Mouse (Mus musculus) cerebellum, postnatal 36 days (tissue): ENCODE data around the gene Cab39.
"Not testable (repeated sequence)": the region's sequence is repeated elsewhere in the genome, so short reads cannot be mapped to it uniquely, and the experiment has no call there.

Experiments
- DNase-seq, 2 experiments: peaks; one replicate each; pipeline ENCODE4 v3.0.0; 2021 to 2022; ENCODE audit warnings: mixed read lengths in 2 of 2

Gene Cab39

DNA sequence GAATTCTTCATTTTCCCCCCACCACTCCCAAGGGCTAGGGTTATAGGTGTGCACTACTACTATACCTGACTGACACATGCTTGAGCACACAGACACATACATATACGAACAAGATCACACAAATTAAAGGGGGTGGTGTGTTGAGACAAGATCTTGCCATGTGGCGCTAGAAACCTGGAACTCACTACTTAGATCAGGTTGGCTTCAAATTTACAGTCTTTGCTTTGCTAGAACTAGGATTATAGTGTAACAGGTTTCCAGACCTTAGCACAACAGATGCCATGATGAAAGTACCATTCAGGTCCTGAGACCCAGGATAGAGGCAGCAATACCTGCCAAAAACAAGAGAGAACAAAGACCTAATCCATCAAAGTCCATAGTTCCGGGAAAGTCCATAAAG, 1.8 kb upstream of the Cab39 start:
- DNase-seq = no peak

DNA sequence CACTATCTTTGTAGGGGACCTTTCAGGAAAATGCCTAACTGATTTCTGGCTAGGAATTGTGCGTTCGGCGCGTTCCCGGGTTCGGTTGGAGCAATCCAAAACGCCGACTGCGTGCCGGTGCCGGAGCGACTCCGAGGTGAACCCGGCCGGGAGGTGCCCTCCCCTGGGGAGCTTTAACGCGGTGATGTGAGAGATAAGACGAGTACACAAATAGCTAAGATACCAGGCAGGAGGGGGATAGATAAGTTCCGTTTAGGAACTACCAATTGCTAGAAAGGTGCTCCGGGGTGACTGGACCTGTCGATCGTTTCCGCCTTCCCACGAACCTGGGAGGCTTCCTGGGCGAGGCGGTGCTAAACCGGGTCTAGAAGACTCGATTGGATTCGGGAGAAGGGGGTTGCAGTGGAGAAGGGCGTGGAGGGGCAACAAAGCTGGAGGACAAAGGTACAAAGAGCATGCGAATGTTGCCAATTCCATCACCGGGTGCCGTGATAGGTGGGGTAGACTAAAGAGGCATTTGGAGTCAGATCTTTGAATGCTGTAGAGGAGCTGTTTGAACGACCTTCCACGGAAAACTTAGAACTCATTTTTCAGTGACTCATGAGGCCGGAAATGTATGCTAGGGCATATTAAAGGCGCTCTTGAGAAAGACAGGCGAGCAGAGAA, 998 bp downstream of the Cab39 start:
- DNase-seq = peak in 1 of 2 experiments; percentile 12

DNA sequence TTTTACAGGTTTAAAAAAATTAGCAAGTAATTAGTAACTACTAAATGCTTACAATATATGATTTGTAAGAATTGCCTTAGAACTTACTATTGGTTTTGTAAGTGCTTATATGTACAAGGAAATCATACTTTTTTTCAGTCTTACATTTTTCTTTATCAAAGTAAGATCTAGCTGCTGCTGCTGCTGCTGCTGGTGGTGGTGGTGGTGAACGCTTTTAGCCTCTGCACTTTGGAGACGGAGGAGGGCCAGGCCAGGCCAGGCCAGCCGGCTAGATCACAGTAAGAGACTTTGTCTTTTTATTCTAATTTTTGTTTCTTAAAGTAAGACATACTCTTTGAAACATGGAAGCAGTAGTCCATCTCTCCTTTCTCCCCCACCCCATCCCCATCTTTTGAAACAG, 2.0 kb downstream of the Cab39 start:
- no peak for DNase-seq

DNA sequence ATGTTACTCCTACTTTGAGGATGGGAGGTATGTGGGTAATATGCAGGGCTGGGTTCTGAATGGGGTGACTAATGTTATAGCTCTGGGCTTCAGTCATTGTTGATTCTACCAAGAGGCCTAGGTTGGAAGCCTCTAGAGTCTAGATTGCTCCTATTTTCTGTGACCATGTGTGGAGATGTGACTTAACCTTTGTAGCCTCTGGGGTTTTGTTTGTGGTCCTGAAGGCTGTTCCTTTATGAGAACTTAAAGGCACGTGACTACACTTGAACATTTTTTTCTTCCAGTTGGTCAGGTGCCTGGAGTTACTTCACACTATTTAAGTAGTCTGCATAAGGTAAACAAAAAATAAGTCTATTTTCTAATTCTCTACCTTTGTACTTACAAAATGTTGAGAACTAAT, 6.5 kb downstream of the Cab39 start:
- DNase-seq = no peak

DNA sequence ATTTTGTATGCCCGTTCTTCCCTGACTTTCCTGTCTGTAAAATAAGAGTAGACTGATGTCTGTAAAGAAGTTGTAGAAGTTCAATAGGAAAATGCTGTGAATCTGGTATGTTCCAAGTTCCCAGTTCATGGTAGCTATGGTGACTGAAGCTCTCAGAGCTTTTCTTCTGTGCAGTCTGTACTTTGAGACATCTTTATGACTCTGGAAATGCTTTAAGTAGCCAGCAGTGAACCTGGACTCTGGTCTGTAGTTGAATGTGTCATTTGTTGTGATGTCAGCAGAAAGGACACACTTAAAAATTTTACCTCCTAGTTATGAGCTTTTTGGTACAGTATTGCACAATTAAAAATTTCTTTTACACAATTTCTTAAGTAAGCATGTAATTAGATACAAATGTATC, 9.3 kb downstream of the Cab39 start:
- DNase-seq = no peak

DNA sequence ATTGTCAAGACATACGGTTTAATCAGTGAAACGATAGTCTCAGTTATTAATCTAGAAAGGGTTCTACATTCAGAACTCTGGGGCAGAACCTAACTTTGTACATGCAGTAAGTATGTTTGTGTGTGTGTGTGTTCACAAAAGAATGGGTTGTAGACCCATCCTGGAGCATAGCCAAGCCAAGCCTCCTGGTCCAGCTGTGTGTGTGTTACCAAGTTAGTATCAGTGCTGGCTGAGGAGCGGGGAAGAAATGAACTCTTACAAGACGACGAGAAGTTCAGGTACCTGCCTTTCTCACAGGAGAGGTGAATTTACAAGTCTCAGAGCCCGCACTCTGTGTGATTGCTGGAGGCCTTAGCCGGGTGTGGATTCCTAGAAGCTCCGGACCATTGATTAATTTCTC, 11.3 kb downstream of the Cab39 start:
- DNase-seq = no peak

DNA sequence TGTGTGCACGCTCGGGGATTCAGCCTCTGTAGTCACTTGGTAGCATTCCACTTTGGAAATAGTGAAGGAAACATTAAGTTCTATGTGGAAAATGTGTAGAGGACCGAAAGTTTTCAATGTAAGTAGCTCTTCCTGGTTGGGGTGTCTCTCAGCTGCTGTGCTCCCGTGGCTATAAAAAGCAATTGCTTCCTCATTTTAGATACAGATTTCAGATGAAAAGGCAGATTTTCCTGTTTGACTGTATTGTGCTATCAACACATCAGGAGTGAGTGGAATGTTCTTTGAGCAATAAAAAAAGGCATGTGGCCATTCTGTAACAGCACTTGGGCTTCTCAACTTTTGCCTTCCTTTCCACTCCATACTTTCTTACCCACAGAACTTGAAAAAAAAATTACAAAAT, 16.0 kb downstream of the Cab39 start:
- DNase-seq = no peak

DNA sequence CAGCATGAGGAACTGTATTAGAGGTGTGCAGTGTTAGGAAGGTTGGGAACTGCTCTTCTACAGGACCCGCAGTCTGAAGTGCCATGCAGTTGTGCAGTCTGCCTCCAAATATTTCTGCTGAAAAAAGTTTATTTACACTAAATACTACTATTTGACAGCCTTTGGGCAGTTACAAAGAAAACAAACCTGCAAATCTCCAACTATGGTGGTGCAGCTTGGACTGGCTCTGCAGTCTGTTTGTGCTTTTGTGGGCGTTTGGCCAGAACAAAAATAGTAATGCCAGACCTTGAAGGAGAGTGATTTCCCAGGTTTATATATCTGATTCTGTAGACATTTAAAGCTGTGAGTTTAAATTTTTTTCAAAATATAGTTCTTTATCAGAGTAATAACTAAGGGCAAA, 17.1 kb downstream of the Cab39 start:
- DNase-seq = peak; percentile 31 to 51

DNA sequence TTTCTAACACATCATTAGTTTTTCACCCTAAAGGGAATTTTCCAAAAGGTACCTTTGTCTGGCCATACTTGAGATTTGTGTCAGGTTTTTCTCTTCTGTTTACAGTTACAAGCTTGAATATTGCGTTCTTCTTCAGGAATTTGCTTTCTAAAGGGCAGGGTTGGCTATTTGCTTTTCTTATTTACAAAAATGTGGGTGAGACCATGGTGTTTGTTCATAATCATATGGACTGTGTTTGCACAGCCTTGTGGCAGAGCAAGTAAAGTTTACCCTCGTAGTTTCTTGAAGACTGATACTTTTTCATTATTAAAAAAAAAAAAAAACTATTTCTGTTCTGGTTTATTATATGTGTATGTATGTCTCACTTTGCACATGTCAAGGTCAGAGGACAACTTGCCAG, 17.5 kb downstream of the Cab39 start:
- DNase-seq = no peak

DNA sequence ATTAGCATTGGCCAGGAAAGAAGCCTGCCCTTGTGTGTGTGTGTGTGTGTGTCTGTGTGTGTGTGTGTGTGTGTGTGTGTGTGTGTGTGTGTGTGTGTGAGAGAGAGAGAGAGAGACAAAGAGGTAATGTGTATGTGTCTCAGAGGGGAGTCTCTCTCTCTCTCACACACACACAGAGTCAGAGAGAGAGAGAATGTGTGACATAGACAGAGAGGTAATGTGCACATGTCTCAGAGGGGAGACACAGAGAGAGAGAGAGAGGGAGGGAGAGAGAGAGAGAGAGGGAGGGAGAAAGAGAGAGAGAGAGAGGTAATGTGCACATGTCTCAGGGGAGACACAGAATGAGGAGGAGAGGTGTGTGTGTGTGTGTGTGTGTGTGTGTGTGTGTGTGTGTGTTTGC, 21.0 kb downstream of the Cab39 start:
- not testable (repeated sequence) for DNase-seq

DNA sequence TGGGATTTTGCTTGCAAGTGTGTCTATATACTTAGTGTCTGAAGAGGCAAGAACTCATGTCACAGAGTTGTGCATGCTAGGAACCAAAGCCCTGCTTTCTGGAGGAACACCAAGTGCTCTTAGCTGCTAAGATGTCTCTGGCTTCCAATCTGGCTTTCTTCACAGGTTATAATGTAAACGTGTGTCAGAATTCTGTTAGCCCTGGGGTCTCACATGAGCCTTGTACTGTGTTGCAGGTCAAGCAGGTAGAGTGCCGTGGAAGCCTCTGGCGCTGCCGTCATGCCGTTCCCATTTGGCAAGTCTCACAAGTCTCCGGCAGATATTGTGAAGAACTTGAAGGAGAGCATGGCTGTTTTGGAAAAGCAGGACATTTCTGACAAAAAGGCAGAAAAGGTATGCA, 24.9 kb downstream of the Cab39 start:
- no peak for DNase-seq

DNA sequence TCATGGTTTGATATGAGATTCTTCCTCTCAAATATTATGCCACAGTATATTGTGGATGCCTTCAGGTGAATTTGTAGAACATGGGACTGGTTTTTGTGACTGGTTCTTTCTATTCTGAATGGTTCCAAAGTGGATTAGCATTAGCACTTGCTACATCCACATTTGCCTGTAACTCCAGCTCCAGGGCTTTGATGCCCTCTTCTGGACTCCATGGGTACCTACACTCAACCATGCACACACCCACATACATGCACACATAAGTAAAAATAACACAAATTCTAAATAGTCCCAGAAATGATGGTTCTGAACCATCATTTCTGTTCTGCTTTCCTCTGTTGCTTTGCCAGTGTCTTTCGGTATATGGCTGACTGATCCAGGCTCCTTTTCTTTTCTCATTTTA, 26.5 kb downstream of the Cab39 start:
- no peak for DNase-seq

DNA sequence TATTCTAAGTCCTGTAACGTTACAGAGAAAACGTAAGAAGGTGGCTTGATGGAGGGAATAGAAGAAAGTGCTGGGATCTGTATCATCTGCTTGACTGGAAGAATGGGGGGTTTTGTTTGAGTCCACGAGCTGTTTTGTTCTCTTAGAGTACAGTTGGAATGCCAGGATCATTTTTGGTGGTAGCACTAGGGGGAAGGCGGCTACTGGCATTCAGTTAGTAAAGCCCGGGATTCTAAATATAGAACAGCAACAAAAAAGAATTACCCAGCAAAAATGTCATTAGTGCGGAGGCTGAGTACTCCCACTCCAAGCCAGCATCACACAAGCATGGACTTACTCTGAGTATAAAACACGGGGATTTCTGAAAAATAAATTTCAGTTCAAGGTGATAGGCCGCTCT, 29.0 kb downstream of the Cab39 start:
- no peak for DNase-seq

DNA sequence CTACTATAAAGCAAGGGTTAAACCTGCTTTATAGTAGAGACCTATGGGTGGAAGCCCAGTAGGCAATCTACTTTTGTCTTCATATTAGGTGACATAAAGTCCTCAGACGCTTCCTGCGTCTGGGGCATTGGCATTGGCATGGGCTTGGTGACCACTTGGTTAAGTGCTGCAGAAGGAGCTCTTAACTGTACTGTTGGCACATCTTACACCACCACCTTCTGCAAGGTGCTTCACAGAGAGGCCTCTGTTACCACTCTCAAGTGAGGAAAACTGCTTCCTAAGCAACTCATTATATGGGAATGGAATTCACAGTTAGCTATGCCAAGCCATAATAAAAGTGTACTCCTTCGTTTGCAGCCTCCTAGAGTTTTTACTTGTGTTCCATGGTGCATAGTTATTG, 31.7 kb downstream of the Cab39 start:
- no peak for DNase-seq

DNA sequence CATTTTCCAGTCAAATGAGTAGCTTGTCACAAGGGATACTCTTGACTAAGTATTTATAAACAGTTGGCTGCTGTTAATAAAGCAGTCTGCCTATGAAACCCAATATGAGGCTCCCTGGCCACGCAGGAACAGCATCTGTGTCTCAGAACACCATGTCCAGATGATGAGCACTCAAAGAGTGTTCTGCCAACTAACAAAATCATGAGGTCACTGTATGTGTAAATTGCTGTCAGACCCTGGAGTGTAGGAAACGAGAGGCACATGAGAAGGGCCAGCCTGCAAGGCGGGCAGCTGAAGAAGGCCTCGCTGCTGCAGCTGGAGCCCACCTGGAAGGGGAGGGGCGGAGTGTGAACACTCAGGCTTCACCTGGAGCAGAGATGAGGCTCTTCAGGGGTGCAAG, 33.9 kb downstream of the Cab39 start:
- DNase-seq = no peak

DNA sequence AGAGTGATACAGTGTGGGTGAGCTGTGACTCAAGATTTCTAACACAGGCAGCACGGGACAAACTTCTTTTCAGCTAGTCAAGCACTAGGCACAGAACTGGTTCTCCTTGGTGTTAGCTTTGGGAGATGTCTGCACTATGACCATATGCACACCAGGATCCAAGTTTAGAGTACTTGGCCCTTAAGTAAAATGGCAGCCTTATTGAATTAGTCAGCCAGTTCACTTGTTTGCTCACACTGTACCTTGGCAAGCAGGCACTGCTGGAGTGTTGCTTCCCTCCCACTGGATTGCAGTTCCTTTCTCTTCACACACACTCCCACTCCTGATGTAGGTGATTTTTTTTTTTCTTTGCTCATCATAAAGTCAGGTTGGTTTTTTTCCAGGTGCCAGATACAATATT, 35.8 kb downstream of the Cab39 start:
- DNase-seq = no peak

DNA sequence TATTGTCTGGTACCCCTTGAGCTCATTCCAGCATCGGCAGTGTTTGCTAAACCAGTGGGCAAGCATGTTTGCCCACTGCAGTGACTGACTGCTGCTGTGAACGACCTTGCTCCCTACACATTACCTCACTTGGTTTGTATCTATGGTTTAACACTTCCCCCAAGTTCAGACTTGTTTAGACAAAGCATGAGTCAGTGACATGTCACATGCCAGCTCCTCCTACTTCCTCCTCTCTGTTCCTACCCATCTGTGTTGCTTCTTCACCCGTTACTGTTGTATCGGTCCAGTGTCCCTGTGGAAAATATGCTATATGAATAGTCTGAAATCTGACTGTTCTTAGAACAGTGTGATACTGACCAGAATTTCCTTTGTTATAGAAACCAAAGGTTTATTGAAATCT, 44.8 kb downstream of the Cab39 start:
- no peak for DNase-seq

DNA sequence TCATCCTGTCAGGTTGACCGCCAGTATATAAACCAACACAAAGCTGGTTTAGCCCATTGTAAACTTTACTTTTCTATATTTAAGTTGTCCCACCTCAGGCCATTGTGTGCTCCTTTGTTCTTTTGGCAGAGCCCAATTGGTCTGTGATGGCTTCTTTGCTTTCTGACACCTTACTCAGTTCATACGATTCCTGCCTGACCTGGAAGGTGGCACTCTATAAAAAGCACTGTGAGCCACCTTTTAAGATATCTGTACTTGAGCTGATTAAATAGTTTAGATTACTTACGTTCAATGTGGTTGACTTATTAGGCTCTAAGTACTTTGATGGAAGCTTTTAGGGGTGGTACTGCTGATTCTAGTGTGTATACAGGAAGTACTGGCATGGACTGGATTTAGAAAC, 46.1 kb downstream of the Cab39 start:
- DNase-seq = no peak

DNA sequence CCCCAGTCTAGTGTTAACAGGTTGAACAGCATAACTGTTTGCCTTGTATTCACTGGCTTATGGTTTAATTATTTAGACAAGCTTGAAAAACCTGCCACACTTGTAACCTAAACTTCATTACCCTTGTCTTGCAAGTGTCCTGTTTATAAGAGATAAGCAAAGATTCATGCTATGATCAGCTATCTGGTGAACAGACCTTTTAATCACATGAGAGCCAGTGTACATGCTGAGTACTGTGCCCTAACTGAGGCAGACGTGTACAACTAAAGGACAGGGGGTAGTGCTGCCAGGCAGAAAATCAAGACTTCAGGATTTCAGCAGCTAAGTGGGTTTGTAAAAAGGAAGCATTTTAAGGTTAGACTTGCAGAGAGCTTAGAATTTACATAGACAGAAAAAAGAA, 46.5 kb downstream of the Cab39 start:
- no peak for DNase-seq

DNA sequence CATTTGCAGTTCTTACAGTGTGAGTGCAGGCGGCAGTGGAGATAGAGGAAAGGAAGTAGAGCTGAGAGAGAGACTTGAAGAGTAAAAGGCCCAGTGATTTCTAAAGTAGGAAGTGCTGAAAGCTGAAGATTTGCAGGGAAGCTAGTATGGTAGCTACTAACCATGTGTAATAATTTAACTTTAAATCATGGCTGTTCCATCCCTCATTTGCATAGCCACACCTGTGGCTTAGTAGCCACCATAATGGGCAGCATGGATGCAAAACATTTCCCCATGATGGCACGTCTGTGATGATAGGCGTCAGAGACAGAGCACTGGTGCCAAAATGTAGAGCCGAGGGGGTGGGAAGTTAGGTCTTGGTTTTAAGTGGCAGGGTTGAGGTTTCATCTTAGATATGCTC, 47.2 kb downstream of the Cab39 start:
- no peak for DNase-seq

DNA sequence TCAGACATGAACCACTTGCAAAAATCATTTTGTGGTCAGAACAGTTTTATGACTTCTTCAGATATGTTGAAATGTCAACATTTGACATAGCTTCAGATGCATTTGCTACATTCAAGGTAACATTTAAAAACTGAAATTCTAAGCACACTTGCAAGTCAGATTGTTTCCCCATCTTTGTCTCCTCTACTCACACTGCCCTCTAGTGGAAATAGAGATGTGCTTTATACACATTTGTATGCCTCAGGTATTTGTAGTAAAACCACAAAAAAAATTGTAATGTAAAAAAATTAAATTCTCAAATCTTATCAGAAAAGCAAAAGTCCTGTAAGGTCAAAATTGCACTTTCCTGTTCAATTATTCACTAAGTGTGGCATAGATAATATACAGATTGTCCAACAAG, 49.0 kb downstream of the Cab39 start:
- DNase-seq = no peak

DNA sequence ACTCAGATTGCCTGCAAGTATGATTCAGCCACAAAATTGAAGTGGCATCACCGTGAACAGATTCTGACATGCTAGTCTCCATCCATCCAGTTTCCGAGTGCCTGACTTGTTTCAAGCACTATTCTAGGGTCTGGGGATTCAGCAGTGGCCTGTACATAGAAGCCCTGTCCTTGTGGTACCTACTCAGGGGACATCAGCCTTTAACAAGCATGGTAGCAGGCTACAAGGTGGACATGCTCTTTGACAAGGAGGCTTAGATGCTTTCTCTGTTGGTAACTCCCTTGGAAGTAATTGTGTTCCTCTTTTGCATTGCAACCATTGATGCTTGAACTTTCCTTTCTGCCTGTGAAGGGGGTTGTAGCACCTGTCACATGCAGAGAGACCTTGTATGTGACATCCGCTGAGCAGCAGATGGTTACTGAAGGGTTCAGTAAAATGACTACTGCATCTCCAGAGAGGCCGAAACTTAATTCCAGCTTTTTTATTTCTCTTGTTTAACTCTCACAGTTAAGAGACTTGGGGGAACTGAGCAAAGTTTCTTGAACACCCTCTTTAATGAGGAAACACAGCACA, 50.1 kb downstream of the Cab39 start:
- DNase-seq = no peak

DNA sequence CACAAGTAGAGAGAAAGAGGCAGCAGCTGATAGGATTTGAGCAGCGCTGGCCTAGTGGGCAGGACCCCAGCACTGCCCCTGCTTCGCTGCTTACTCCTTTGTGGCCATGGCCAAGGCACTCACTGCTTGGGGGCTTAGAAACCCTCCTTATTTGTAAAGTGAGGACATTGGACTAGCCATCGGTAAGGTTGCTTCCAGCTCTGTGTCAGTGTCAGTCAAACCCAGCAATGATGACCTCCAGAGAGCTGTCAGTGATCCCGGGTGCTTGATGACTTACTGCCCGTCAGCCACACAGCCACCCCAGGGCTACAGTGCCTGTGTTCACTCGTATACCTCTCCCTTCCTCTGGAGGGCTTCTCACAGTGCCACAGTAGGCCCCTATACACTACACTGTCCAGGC, 51.7 kb downstream of the Cab39 start:
- no peak for DNase-seq

DNA sequence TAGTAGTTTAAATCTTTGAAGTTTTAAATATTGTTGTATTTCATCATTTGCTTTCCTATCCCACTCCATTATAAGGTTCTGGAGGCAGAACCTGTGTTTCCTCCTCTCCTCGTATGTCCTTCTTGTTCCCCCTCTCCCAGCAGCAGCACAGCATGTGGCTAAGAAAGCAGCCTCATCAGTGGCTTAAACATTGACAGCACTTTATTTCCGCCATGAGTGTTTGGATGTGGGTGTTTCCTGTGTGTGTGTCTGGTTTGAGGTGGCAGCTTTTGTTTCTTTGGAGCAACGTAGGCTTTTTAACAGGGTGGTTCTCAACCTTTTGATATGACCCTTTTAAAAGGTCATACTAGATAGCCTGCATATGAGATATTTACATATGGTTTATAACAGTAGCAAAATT, 52.2 kb downstream of the Cab39 start:
- DNase-seq = no peak

DNA sequence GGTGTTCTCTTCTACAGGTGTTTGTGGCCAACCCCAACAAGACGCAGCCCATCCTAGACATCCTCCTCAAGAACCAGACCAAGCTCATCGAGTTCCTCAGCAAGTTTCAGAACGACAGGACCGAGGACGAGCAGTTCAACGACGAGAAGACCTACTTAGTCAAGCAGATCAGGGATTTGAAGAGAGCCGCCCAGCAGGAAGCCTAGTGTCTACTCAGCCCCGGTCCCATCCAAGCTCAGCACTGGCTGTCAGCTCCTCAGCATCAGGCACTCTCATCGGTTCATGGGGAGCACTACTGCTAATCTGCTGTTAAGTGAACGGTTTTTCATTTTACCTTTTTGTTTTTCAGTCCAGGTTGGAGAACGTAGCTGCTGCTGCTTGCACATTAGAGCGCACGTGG, 55.8 kb downstream of the Cab39 start:
- no peak for DNase-seq
